Mouse (Mus musculus) regulatory T cell (primary cell): Measurements from ENCODE around the gene Olfr1368.

Experiments used
- in situ Hi-C: fragments of 300-600 bp; cut with MboI, MseI; formaldehyde crosslinking; loops from one replicate; pipeline ENCODE4 v1.15.1; 2025; ENCODE audit warnings: high pct_unique_total_duplicates

Gene Olfr1368

DNA sequence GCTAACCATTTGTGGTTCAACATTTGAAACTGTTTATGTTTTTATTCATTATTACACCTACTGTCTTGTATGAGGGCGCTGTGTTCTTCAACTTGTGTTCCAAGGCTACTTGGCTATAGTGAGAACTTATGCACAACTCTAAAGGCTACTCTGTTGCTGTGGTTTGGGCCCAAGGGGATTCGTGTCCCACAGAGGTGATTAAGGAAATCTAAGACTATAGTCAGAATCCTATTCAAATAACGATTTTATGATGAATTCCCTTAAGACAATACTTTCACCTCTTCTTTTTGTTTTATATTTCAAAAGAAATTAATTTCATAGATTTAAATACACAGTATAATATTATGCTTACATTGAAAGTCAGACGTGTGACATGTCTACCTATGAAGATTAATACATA, at the start of gene Olfr1368:
Olfr1368 (minus strand) TSS at position 101 of the 400 bp plus-strand sequence.
- in situ Hi-C loops, result no loop called here

DNA sequence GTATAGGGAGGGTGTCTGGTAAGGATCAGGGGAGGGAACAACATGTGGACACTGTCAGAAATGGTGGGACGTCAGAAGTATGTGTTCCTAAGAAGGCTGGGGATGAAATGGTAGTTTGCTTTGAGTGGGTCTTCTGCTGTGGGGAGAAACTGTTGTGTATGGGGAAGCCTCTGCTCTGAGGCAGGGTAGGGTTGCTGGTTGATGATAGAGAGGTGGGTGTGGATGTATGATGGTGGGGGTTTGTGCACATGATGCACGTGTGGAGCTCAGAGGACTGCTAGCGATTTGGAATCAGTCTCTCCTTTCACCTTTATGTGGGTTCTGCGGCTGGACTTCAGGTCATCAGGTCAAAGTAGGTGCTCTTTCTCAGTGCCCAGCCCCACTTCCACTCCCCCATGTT, 39.9 kb upstream of the Olfr1368 start:
- in situ Hi-C loops, result no loop called here

DNA sequence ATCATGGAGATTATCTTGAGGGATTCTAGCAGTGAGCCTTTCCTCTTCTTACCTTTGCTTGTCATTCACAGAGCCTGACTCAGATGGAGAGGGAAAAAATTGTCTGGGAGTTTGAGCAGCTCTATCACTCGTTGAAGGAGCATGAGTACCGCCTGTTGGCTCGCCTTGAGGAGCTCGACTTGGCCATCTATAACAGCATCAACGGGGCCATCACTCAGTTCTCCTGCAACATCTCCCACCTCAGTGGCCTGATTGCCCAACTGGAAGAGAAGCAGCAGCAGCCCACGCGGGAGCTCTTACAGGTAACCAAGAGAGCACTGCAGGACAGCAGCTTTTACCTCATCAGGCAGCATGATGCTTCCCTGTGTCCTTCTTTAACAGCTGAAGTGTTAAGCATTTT, 38.0 kb upstream of the Olfr1368 start:
- in situ Hi-C loops, result no loop called here

DNA sequence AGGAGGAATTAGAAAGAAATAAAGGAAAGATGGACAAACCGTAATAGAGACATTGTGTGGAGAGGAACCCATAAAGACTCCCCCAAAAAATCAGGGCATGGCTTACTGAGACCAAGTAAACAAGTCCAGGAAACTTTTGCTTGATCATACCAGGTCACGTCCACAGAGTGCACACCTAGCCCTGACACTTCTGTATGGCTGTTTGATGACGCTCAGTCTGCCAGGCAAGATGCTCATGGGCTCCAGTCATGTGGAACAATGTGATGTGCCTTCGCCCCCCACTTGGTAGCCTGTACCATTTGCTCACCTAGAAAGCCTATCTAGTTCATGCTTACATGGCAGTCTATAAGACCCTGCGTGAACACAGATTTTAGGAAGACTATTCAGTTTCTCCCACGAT, 37.4 kb upstream of the Olfr1368 start:
- in situ Hi-C loops, result no loop called here

DNA sequence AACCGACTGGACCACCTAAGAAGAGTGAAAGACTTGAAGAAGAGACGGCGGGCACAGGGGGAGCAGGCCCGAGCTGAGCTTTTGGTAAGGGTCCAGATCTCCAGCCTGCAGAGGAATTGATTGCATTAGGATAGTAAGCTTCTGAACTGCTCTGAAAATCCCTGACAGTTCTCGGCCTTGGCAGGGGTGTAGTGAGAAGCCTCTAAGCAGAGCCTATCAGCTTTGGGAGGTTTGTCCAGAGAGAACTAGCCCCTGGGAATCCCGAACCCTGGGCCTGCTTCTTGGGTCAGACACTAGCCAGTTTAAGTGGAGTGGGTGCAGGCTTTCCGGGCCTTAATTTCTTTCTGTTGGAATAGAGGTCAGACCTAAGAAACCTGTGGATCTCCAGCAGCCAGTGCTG, 36.3 kb upstream of the Olfr1368 start:
- in situ Hi-C loops, result no loop called here

DNA sequence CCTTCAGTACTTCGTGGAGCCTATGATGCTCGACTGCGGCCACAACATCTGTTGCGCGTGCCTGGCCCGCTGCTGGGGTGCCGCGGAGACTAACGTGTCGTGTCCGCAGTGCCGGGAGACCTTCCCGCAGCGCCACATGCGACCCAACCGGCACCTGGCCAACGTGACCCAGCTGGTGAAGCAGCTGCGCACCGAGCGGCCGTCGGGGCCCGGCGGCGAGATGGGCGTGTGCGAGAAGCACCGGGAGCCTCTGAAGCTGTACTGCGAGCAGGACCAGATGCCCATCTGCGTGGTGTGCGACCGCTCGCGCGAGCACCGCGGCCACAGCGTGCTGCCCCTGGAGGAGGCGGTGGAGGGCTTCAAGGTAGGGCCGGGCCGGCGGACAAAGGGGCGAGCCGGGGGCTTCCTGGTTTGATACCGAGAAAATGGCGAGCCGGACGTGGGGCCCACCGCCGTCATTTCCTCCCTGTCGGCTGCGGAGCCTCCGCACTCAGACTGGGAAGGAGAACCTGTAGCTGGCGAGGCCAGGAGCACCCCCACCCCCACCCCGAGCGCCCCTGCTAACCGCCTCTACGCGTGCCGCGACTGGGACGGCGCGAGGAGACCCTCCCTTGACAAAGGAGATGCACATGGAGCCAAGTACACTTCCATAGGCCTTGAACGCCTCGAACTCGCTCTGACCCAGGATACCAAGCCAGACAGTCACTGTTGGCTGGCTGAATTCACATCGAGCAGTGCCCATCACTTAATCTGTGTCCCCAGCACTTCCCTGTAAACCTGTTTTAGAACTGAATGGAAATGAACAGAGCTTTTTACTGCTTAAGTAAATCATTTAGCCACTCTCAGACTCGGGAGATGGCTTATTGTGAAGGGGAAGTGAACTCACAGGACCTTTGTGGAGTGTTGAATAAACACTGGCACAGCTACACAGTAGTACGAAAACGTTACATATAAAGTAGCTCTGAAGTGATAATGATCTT, 35.2 kb upstream of the Olfr1368 start:
- in situ Hi-C loops, result no loop called here

DNA sequence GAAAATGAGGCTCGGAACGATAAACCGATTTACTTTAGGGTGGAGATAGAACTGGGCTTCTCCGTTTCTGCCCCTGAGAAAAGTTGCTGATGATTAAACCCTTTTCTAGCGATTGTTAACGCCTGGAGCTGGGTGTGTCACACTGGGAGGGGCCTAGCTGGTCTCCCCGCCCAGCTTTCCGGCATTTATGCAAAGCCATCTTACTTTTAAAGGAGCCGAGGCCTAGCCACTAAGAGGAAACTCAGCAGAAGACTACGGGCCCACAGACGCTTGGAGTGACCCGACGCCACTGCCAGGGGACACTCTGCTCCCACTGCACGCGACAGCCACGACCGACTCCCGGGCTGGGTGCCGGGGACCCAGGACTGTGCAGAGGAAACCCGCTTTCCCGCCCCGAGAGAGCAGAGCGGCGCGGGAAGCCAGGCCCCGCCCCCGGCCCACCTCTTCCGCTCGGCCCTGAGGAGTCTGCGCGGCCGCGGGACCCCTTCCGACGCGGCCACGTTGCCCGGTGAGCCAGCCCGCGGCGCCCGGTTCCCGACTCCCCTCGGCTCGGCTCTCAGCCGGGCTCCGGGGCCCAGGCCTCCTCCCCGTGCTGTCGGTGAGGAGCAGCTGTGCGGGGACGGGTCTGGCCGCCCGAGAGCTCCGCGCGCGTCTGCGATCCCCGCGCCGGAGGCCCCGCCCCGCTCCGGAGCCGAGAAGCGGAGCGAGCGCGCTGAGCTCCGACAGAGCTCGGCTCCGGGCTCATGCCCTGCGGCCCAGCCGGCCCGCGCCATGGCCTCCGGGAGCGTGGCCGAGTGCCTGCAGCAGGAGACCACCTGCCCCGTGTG, 34.3 kb upstream of the Olfr1368 start:
- in situ Hi-C loops, result loop anchor here (5.0 to 10.0 kb wide), 2 partner anchors 97 to 845 kb away; no protein-coding TSS in a partner anchor

DNA sequence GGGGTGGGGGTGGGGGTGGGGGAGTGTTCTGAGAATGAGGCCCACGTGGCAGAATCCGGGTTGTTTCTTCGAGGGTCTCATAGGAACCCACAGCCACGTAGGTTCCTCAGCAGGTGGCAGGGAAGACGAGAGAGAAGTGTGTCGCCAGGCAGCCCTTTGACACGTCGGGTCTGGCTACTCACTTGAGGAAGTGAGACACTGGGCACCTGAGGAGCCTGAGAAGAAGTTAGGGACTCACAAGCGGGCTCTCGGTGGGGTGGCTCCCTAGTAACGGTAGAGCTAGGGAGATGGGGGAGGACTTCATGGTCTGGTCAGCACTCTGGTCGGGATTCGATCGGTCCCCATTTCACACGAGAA, 33.7 kb upstream of the Olfr1368 start, which contains the start of gene Trim27:
Trim27 (plus strand) TSS at position 79 of the 357 bp plus-strand sequence.
- in situ Hi-C loops, result loop anchor here (5.0 to 10.0 kb wide), 2 partner anchors 98 to 845 kb away; no protein-coding TSS in a partner anchor

DNA sequence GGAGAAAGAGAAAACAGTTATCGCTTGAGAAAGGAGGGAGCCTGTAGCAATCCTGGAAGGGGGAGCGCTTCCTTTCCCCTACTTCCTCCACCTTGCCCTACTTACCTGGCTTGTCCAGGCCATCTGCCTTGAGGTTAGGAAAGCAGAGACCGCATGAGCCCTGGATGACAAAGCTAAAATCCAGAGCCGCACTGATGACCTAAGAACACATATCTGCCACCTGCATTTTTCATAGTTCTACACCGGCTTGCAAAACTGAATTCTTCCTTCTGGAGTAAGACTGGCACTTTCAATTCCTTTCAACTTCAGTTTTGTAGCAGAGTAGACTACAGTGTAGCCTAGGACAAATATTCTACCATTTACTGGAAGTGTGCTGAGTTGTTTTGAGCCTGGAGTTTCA, 32.7 kb upstream of the Olfr1368 start:
- in situ Hi-C loops, result loop anchor here (5.0 to 10.0 kb wide), 2 partner anchors 99 to 846 kb away; no protein-coding TSS in a partner anchor

DNA sequence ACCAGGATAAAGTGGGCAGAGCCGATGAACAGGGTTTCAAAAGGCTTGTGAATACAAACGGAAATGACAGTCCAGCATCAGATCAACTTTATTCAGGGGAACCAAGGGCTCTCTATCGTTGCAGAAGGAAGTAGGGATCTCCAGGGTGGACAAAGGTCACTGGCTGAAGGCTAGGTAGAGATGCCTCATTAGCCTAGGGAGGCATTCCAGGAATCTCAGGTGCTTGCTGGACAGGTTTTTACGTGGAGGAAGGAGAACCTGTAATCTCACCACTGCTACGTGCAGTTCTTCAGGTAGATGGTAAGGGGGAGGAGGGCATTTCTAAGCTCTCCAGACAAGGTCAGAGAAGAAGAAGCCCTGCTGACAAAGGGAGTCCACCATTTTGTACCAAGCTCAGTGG, 32.0 kb upstream of the Olfr1368 start:
- in situ Hi-C loops, result loop anchor here (5.0 to 10.0 kb wide), 2 partner anchors 100 to 847 kb away; no protein-coding TSS in a partner anchor

DNA sequence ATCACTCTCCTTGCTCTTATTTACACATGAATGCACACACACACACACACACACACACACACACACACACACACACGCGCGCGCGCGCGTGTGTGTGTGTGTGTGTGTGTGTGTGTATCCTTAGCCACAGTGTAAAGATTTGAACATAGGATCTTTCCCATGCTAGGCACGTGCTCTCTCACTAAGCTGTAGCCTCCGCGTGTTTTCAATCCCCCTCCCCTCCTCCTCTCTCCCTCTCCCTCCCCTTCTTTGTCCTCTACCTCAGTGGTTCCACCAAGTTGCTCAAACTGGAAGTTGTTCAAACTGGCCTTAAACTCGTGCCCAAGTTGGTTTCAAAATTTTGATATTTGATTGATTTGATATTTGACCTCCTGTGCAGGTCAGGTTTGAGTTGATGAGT, 31.1 kb upstream of the Olfr1368 start:
- in situ Hi-C loops, result loop anchor here (5.0 to 10.0 kb wide), 2 partner anchors 101 to 848 kb away; no protein-coding TSS in a partner anchor

DNA sequence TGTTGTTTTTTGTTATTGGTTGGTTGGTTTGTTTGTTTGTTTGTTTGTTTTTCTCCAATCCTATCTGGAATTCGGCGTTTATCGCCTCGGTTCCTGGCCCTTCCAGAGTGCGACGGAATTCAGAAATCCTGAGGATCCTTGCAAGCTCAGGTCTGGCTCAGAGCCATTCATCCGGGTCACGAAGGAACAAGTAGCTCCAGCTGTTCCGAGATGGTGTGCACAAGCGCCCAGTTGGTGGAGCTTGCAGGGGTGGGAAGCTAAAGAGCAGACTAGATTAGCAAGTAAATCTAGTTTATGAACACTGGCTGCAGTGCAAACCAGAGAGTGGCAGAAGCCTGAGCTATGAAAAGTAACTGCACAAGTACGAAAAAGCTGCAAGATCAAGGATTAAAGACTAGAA, 27.4 kb upstream of the Olfr1368 start:
- in situ Hi-C loops, result loop anchor here (5.0 to 10.0 kb wide), 2 partner anchors 59 to 852 kb away; no protein-coding TSS in a partner anchor

DNA sequence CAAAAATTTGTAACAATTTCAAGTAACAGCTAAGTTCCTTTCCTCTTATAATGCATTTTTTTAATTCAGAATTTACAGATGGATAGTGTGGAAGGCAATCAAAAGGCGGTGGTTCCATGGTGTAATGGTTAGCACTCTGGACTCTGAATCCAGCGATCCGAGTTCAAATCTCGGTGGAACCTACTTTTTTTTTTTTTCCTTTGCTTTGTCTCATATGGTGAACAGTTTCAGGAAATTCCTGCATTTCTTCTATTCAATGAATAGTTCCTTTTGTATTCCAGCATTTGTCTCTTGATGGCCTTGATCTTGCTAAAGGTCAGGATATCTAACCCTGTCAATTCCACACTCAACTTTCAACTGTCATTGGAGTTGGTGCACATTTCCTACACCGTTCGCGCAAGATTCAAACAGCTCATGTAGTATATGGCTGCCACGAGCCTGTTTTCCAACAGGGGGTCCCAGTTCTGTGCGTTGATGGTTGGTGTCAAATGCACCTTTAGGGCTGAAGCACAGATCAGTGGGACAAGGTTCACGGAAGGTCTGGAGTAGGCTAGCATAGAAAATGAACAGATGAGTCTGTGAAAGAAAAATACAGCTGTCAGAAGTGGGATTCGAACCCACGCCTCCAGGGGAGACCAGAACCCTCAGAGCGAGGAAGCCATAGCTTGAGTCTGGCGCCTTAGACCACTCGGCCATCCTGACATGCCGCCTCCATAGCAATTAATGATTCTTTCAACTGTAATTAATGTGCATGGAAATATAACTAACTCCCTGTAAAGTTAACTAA, 26.8 kb upstream of the Olfr1368 start:
- in situ Hi-C loops, result loop anchor here (5.0 to 10.0 kb wide), 2 partner anchors 60 to 852 kb away; no protein-coding TSS in a partner anchor

DNA sequence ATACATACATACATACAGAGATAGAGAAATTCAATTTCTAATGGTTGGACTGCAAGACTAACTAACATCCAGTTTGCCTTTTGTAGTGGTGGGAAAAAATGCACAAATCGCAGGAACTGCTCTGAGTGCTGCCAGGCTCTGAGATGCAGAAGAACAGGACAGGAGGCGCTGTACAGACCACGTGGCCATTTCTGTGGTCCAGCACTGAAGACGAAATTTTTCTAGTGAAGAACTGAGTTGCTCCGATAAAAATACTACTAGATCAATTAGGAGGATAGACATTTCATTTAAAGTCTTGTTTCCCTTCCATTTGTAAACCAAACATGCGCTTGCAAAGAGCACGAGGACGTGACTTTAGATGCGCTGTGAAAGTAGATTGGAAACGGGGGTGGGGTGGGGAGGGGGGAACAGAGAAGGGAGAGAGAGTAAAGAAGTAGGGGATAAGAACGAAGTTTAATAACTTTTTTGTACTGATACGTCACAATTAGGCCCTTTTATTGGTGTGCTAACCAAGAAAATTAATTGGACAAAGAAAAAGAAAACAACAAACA, 26.0 kb upstream of the Olfr1368 start:
- in situ Hi-C loops, result loop anchor here (5.0 to 10.0 kb wide), 2 partner anchors 61 to 853 kb away; no protein-coding TSS in a partner anchor

DNA sequence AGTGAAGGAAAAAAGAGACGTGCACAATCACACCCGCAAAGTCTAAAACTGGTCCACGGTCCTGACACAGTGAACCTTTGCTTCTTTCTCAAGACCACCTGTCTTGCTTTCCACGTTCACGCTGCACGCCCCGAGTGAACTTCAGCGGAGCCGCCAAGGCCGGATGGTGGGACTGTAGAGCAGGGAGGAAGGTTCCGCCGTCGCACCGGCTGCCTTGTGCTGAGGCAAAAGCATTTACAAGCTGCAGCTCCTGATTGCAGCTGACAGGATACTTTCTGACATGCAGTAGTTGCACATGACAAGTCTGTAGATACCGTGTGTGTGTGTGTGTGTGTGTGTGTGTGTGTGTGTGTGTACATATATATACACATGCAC, 25.5 kb upstream of the Olfr1368 start:
- in situ Hi-C loops, result loop anchor here (5.0 to 10.0 kb wide), 2 partner anchors 61 to 854 kb away; no protein-coding TSS in a partner anchor

DNA sequence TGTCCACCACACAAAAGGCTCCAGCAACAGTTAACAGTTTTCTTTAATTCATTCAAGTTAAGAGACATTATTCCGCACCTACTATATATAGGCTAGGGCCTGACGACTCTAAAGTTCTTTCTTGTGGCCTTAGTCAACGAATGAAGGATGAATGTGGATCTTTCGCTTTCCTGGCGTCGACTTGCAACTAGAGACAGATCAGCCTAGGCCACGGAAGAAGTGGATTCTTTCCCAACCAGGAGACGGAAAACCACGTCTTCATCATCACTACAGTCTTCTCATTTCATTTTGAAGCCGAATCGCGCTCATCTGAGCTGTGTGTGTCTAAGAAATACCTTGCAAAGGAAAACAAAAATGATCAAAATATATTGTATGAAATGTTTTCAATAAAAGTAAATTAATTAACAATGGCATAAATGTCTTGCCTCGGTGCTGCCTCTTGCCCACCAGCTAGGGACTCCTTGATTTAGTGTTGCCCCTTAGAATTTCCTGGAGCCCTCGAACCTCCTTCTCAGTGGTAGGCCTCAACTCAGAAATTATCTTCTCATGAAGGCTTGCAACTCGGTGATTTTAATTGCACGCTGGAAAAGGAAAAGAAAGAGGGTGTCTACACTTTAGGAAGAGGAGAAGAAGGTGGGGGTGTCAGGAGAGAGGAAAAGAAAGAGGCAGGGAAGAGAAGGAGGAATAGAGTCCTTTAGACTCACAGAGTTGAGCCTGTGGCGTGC, 24.9 kb upstream of the Olfr1368 start:
- in situ Hi-C loops, result loop anchor here (5.0 to 10.0 kb wide), 2 partner anchors 62 to 854 kb away; no protein-coding TSS in a partner anchor

DNA sequence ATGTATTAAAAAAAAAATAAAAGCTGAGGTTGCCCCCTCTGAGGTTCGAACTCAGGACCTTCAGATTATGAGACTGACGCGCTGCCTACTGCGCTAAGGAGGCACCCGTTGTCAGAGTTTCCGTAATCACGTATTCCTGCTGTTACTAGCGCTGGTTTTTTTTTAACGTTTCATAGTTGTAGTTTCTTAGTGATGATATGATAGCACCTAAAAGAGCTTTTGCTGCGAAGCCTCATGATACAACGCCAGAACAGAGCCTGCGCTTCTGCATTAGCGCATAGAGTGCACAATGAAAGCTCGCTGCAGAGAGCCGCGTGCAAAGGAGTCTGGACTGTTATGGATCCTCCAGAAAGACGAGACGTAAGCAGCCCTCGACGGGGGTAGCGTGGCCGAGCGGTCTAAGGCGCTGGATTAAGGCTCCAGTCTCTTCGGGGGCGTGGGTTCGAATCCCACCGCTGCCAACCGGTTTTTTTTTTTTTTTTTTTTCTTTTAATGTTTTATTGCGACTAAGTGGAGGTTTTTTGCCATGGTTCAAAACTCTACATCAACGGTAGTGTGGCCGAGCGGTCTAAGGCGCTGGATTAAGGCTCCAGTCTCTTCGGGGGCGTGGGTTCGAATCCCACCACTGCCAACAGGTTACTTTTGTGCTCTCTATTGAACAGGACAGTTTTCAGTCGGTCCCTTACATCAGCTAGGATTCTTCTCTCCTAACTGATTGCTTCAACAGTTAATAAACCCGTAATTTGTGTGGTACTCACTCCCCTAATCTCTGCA, 24.2 kb upstream of the Olfr1368 start:
- in situ Hi-C loops, result loop anchor here (5.0 to 10.0 kb wide), 4 partner anchors 62 to 855 kb away; partner anchors contain the start of genes Hist1h2ai, Hist1h2bl and Hist1h3h

DNA sequence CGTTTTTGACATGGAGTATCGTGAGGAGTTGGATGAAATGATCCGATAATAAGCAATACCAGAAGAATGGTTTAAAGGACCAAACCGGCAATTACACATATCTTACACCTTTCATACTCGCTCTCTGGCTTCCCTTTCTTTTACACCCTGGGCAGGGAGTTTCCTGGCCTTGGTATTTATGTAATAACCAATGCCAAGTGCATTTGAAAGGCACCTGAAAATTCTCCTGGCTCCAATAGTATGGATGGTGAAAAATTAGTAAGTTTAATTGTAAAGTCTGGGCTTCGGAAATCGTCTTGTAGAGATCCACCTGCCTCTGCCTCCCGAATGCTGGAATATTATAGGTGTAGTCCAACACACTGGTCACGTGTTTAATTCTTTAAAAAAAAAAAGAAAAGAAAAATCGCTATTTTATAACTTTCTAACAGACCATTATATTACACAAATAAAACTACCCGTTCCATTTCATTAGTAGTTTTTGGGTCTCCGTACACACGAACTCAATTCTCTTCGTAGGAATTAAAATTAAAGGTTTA, 23.5 kb upstream of the Olfr1368 start:
- in situ Hi-C loops, result loop anchor here (10.0 kb wide), 2 partner anchors 546 to 746 kb away; partner anchors contain the start of genes Hist1h2ai, Hist1h2bl and Hist1h3h
